Mouse (Mus musculus): ENCODE results near the gene Gm4846. TPM values are rescaled to one million over a fixed set of nuclear protein-coding genes. Genes with fewer than 3 reads are reported as not detected.
"Not testable (repeated sequence)": the region's sequence is repeated elsewhere in the genome, so short reads cannot be mapped to it uniquely, and the experiment has no call there.

Gm4846 gene
- polyA plus RNA-seq (2014; fragmentation: Nextera tagmentation; extraction: Ambion mirVana), result not detected in 2 replicates

GRCm38 (mm10) chr1:166497488-166497887 lies at the start of gene Gm4846:
TSS of gene Gm4846 (minus strand) at chr1:166497588.
- not testable (repeated sequence) for H3K36me3 ChIP-seq (ENCODE audit: control insufficient read depth, insufficient read depth, low read length); H3K4me3 ChIP-seq (ENCODE audit: low read depth, low read length); ATAC-seq (ENCODE audit: low FRiP score); DNase-seq (ENCODE audit: low spot score, missing footprints); H3K4me1 ChIP-seq (ENCODE audit: control insufficient read depth, insufficient read depth, low read length); H3K9ac ChIP-seq (ENCODE audit: low read length); H3K27ac ChIP-seq (ENCODE audit: low read depth, low read length); H3K4me2 ChIP-seq; H3K27me3 ChIP-seq (ENCODE audit: control insufficient read depth, insufficient read depth, low read length); H3K9me3 ChIP-seq (ENCODE audit: control insufficient read depth, low read length)
- 73% methylated on average over 1 of the region's 1 CpGs for WGBS

- not testable (repeated sequence) for H3K4me2 ChIP-seq; H3K4me1 ChIP-seq (ENCODE audit: control insufficient read depth, insufficient read depth, low read length); H3K4me3 ChIP-seq (ENCODE audit: low read depth, low read length); ATAC-seq (ENCODE audit: low FRiP score); H3K27me3 ChIP-seq (ENCODE audit: control insufficient read depth, insufficient read depth, low read length); H3K36me3 ChIP-seq (ENCODE audit: control insufficient read depth, insufficient read depth, low read length); H3K9me3 ChIP-seq (ENCODE audit: control insufficient read depth, low read length); DNase-seq (ENCODE audit: low spot score, missing footprints); H3K9ac ChIP-seq (ENCODE audit: low read length); H3K27ac ChIP-seq (ENCODE audit: low read depth, low read length)
- 83% methylated on average over 2 of the region's 2 CpGs for WGBS
Measured at GRCm38 (mm10) chr1:166531521-166531920, 34.1 kb upstream of the Gm4846 start.

DNA sequence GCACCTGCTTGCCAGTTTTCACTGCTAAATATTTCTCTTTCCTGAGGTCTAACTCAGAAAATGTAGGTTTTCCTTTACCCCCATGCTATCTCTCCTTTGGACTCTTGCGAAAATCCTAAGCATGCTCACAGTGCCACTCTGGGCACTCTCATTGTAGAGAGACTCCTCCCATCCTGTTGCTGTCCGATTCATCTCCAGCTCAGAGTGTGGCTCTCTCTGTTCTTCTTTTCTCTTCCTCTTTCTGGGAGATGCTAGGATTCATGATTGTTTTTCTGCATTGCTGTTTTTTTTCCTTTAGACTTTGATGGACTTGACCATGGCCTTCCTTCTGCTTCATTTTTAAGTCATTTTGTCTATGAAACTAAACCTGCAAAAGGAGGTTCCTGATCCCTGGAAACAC lies 27.3 kb upstream of the Gm4846 start:
- H3K4me1 ChIP-seq (ENCODE audit: control insufficient read depth, insufficient read depth, low read length); H3K27me3 ChIP-seq (ENCODE audit: control insufficient read depth, insufficient read depth, low read length); H3K4me3 ChIP-seq (ENCODE audit: low read depth, low read length); H3K9me3 ChIP-seq (ENCODE audit: control insufficient read depth, low read length); ATAC-seq (ENCODE audit: low FRiP score); H3K36me3 ChIP-seq (ENCODE audit: control insufficient read depth, insufficient read depth, low read length); H3K27ac ChIP-seq (ENCODE audit: low read depth, low read length); DNase-seq (ENCODE audit: low spot score, missing footprints); H3K4me2 ChIP-seq; H3K9ac ChIP-seq (ENCODE audit: low read length): not testable (repeated sequence)
- 92% methylated on average over 2 of the region's 2 CpGs for WGBS

DNA sequence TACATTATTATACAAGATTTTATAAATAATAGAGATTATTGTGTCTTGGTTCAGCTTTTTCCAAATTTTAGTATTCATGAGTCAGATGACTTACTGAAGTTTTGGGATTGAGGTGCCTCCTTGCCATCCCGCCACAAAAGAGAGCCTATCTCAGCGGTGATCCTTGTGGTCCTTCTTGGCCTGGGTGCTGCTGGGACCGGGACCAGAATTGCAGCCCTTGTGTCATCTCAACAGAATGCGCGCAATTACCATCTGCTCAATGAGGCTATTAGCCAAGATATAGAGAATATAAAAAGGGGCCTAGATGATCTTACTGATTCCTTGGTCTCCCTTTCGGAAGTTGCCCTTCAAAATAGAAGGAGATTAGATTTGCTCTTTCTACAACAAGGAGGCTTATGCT lies 22.2 kb upstream of the Gm4846 start:
- WGBS, result 89% methylated on average over 6 of the region's 6 CpGs
- H3K9ac ChIP-seq (ENCODE audit: low read length); ATAC-seq (ENCODE audit: low FRiP score); H3K36me3 ChIP-seq (ENCODE audit: control insufficient read depth, insufficient read depth, low read length); DNase-seq (ENCODE audit: low spot score, missing footprints); H3K4me2 ChIP-seq; H3K4me1 ChIP-seq (ENCODE audit: control insufficient read depth, insufficient read depth, low read length); H3K4me3 ChIP-seq (ENCODE audit: low read depth, low read length); H3K27me3 ChIP-seq (ENCODE audit: control insufficient read depth, insufficient read depth, low read length); H3K9me3 ChIP-seq (ENCODE audit: control insufficient read depth, low read length); H3K27ac ChIP-seq (ENCODE audit: low read depth, low read length): not testable (repeated sequence)

- DNase-seq (ENCODE audit: low spot score, missing footprints) (no peak), ATAC-seq (ENCODE audit: low FRiP score) (no peak)
- Histone ChIP-seq H3K27me3 (ENCODE audit: control insufficient read depth, insufficient read depth, low read length) (no peaks in the 10 kb centered on the region), H3K4me2 (no peak overlapping the region), H3K27ac (ENCODE audit: low read depth, low read length) (no peak overlapping the region), H3K9me3 (ENCODE audit: control insufficient read depth, low read length) (no peaks in the 10 kb centered on the region), H3K4me3 (ENCODE audit: low read depth, low read length) (no peak overlapping the region), H3K4me1 (ENCODE audit: control insufficient read depth, insufficient read depth, low read length) (no peaks in the 10 kb centered on the region), H3K36me3 (ENCODE audit: control insufficient read depth, insufficient read depth, low read length) (no peaks in the 10 kb centered on the region), H3K9ac (ENCODE audit: low read length) (no peak overlapping the region)
- 78% methylated on average over 1 of the region's 1 CpGs for WGBS
Measured at GRCm38 (mm10) chr1:166516556-166516955, 19.2 kb upstream of the Gm4846 start.

GRCm38 (mm10) chr1:166504206-166504605 lies 6.8 kb upstream of the Gm4846 start:
- H3K27ac ChIP-seq (ENCODE audit: low read depth, low read length); H3K36me3 ChIP-seq (ENCODE audit: control insufficient read depth, insufficient read depth, low read length); H3K9me3 ChIP-seq (ENCODE audit: control insufficient read depth, low read length); H3K27me3 ChIP-seq (ENCODE audit: control insufficient read depth, insufficient read depth, low read length); DNase-seq (ENCODE audit: low spot score, missing footprints); H3K9ac ChIP-seq (ENCODE audit: low read length); H3K4me3 ChIP-seq (ENCODE audit: low read depth, low read length); H3K4me1 ChIP-seq (ENCODE audit: control insufficient read depth, insufficient read depth, low read length); H3K4me2 ChIP-seq; ATAC-seq (ENCODE audit: low FRiP score): not testable (repeated sequence)
- 85% methylated on average over 2 of the region's 2 CpGs for WGBS

DNA sequence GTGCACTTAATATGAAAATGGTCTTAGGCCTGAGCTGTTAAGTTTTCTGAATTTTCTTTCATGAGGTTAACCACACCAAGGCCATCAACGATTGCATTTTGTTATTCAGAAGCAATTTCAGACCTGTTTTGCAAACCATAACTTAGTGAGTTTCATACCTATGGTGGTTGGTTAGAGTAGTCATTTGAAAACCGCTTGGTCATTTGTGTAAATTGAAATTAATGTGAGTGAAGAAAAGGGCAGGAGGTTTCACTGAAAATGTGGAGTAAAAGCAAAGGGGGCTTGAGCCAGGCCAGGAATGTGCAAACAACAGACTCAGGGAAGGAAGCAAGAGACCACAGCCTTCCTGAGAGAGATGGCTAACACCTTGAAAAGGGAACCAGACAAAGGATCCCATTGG lies 17.9 kb downstream of the Gm4846 start:
- 81% methylated on average over 2 of the region's 2 CpGs for WGBS
- no peak overlapping the region for H3K27ac ChIP-seq (ENCODE audit: low read depth, low read length)
- DNase-seq (ENCODE audit: low spot score, missing footprints) (no peak), ATAC-seq (ENCODE audit: low FRiP score) (no peak)
- H3K9me3 ChIP-seq (ENCODE audit: control insufficient read depth, low read length), result no peaks in the 10 kb centered on the region
- H3K36me3 ChIP-seq (ENCODE audit: control insufficient read depth, insufficient read depth, low read length), result no peaks in the 10 kb centered on the region
- H3K9ac ChIP-seq (ENCODE audit: low read length), result no peak overlapping the region
- no peak overlapping the region for H3K4me3 ChIP-seq (ENCODE audit: low read depth, low read length)
- H3K4me2 ChIP-seq, result no peak overlapping the region
- H3K27me3 ChIP-seq (ENCODE audit: control insufficient read depth, insufficient read depth, low read length), result no peaks in the 10 kb centered on the region
- no peaks in the 10 kb centered on the region for H3K4me1 ChIP-seq (ENCODE audit: control insufficient read depth, insufficient read depth, low read length)

GRCm38 (mm10) chr1:166467172-166467571 lies 30.2 kb downstream of the Gm4846 start:
- Histone ChIP-seq H3K36me3 (ENCODE audit: control insufficient read depth, insufficient read depth, low read length) (no peaks in the 10 kb centered on the region), H3K27me3 (ENCODE audit: control insufficient read depth, insufficient read depth, low read length) (no peaks in the 10 kb centered on the region), H3K9ac (ENCODE audit: low read length) (no peak overlapping the region), H3K4me1 (ENCODE audit: control insufficient read depth, insufficient read depth, low read length) (no peaks in the 10 kb centered on the region), H3K4me3 (ENCODE audit: low read depth, low read length) (no peak overlapping the region), H3K27ac (ENCODE audit: low read depth, low read length) (no peak overlapping the region), H3K9me3 (ENCODE audit: control insufficient read depth, low read length) (no peaks in the 10 kb centered on the region), H3K4me2 (no peak overlapping the region)
- ATAC-seq (ENCODE audit: low FRiP score), result no peak
- WGBS, result 94% methylated on average over 3 of the region's 3 CpGs
- no peak for DNase-seq (ENCODE audit: low spot score, missing footprints)

DNA sequence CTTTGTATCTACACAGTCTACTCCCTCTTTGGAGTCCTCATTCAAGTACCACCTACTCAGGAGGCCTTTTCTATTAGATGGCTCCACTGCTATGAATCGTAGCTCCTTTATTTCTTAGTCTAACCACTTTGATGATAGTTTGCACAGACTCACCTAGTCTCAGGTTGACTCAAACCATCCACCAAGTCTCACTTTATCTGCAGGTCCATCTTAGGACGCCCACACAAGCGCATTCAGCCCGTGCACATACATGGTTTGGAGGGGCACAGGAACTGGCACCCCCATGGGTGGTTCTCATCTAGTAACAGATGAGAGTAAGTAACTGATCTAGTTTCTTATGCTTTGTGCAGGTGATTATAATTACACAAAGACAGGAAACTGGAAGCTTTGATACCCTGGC lies 34.8 kb downstream of the Gm4846 start:
- no peak for DNase-seq (ENCODE audit: low spot score, missing footprints)
- no peak overlapping the region for H3K9ac ChIP-seq (ENCODE audit: low read length)
- H3K27ac ChIP-seq (ENCODE audit: low read depth, low read length), result no peak overlapping the region
- H3K27me3 ChIP-seq (ENCODE audit: control insufficient read depth, insufficient read depth, low read length), result no peaks in the 10 kb centered on the region
- H3K4me2 ChIP-seq, result no peak overlapping the region
- H3K36me3 ChIP-seq (ENCODE audit: control insufficient read depth, insufficient read depth, low read length), result no peaks in the 10 kb centered on the region
- no peaks in the 10 kb centered on the region for H3K9me3 ChIP-seq (ENCODE audit: control insufficient read depth, low read length)
- H3K4me1 ChIP-seq (ENCODE audit: control insufficient read depth, insufficient read depth, low read length), result no peaks in the 10 kb centered on the region
- H3K4me3 ChIP-seq (ENCODE audit: low read depth, low read length), result no peak overlapping the region
- no peak for ATAC-seq (ENCODE audit: low FRiP score)
- WGBS, result 88% methylated on average over 4 of the region's 4 CpGs

DNA sequence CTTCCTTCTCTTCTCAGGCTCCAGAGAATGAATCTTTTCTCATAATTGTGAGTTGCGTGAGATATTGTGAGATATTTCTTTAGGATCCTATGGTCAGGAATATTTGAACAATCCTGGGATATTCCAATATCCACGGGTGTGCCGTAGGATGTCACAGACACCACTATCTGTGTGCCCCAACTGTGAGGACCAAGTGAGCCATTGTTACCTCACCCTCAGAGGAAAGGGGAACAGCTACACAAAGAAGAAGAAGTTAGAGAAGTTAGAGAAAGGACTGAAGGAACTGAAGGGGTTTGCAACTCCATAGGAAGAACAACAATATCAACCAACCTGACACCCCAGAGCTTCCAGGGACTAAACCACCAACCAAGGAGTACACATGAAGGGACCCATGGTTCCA lies 55.4 kb downstream of the Gm4846 start:
- no peak overlapping the region for H3K27ac ChIP-seq (ENCODE audit: low read depth, low read length)
- H3K36me3 ChIP-seq (ENCODE audit: control insufficient read depth, insufficient read depth, low read length), result no peaks in the 10 kb centered on the region
- no peak overlapping the region for H3K4me2 ChIP-seq
- DNase-seq (ENCODE audit: low spot score, missing footprints), result no peak
- no peaks in the 10 kb centered on the region for H3K9me3 ChIP-seq (ENCODE audit: control insufficient read depth, low read length)
- 93% methylated on average over 3 of the region's 3 CpGs for WGBS
- no peak overlapping the region for H3K9ac ChIP-seq (ENCODE audit: low read length)
- ATAC-seq (ENCODE audit: low FRiP score), result no peak
- no peaks in the 10 kb centered on the region for H3K27me3 ChIP-seq (ENCODE audit: control insufficient read depth, insufficient read depth, low read length)
- H3K4me1 ChIP-seq (ENCODE audit: control insufficient read depth, insufficient read depth, low read length), result no peaks in the 10 kb centered on the region
- no peak overlapping the region for H3K4me3 ChIP-seq (ENCODE audit: low read depth, low read length)
